Mouse (Mus musculus) forebrain, embryonic 14.5 days (tissue): ENCODE measurements at regions not wholly inside any gene's neighbourhood (a gene's known extent, or its start where the extent isn't known, plus 50 kb on each side); places are given as distances from the start of the nearest gene placed in this dataset.

Source experiments
- ATAC-seq: fragments of 200-750 bp; cut with Nextera tagmentation; 2 replicates; pipeline ENCODE4 v1.8.0; 2017; ENCODE audit warnings: mild to moderate bottlenecking, moderate library complexity
- DNase-seq: peaks from one replicate; pipeline ENCODE4 v3.0.0-alpha.2; 2015; ENCODE audit warnings: low spot score
- H3K27ac ChIP-seq: fragments of 300-500 bp; sonication (generic); 2 replicates; pipeline ENCODE4 v1.5.1; 2014; ENCODE audit warnings: low read depth, mild to moderate bottlenecking, control low read depth, low read length, moderate library complexity
- H3K27me3 ChIP-seq: fragments of 300-500 bp; sonication (generic); replicated peaks from 2 replicates; pipeline ENCODE4 v1.6.1; 2014; ENCODE audit warnings: low read length, control low read depth, mixed read lengths; ENCODE audit not compliant: control insufficient read depth, insufficient read depth
- H3K36me3 ChIP-seq: fragments of 300-500 bp; sonication (generic); 2 replicates; pipeline ENCODE4 v1.6.1; 2014; ENCODE audit warnings: low read length, control low read depth; ENCODE audit not compliant: control insufficient read depth, insufficient read depth
- H3K4me1 ChIP-seq: fragments of 300-500 bp; sonication (generic); 2 replicates; pipeline ENCODE4 v1.6.1; 2014; ENCODE audit warnings: antibody characterized with exemption, low read length, control low read depth; ENCODE audit not compliant: control insufficient read depth, insufficient read depth
- H3K4me2 ChIP-seq: fragments of 300-500 bp; sonication (generic); 2 replicates; pipeline ENCODE4 v1.6.1; 2014; ENCODE audit warnings: mild to moderate bottlenecking, control low read depth, low read length
- H3K4me3 ChIP-seq: fragments of 300-500 bp; sonication (generic); 2 replicates; pipeline ENCODE4 v1.5.1; 2014; ENCODE audit warnings: low read depth, low read length, control low read depth
- H3K9ac ChIP-seq: fragments of 300-500 bp; sonication (generic); 2 replicates; pipeline ENCODE4 v1.6.1; 2014; ENCODE audit warnings: mild to moderate bottlenecking, low read length, control low read depth, moderate library complexity
- H3K9me3 ChIP-seq: fragments of 300-500 bp; sonication (generic); replicated peaks from 2 replicates; pipeline ENCODE4 v1.6.1; 2016; ENCODE audit warnings: low read length, control low read depth, mixed read lengths; ENCODE audit not compliant: control insufficient read depth
- WGBS: fragments of 180-500 bp; shearing (Covaris S2); extraction: QIAGEN DNeasy Blood & Tissue Kit; methylation state at CpG from one replicate; pipeline ENCODE4 v1.1.7; 2014; 5-methylcytosine and 5-hydroxymethylcytosine counted together

GRCm38 (mm10) chr19:26447427-26448023 is 157.3 kb upstream of the Smarca2 start:
- Histone ChIP-seq H3K9me3 (no peaks in the 10 kb centered on the region), H3K27ac (no peak overlapping the region), H3K9ac (no peak overlapping the region), H3K4me3 (no peak overlapping the region), H3K4me1 (no peaks in the 10 kb centered on the region; the same call in 1 of the 2 replicates), H3K4me2 (no peak overlapping the region), H3K36me3 (no peaks in the 10 kb centered on the region), H3K27me3 (no peaks in the 10 kb centered on the region)
- ATAC-seq = peak; percentile 55; the same call in 1 of the 2 replicates
- WGBS = 60% methylated on average over 7 of the region's 7 CpGs
- DNase-seq = peak; percentile 59

- H3K9ac ChIP-seq = no peak overlapping the region
- no peak for ATAC-seq
- no peak overlapping the region for H3K4me2 ChIP-seq
- H3K4me1 ChIP-seq = peaks cover 12% of the 10 kb centered on the region
- 48% methylated on average over 4 of the region's 4 CpGs for WGBS
- no peaks in the 10 kb centered on the region for H3K36me3 ChIP-seq
- no peak overlapping the region for H3K4me3 ChIP-seq
- H3K9me3 ChIP-seq = no peaks in the 10 kb centered on the region
- DNase-seq = no peak
- H3K27me3 ChIP-seq = no peaks in the 10 kb centered on the region
- no peak overlapping the region for H3K27ac ChIP-seq
Measured at GRCm38 (mm10) chr19:26461712-26462111, 143.1 kb upstream of the Smarca2 start.

- ATAC-seq = 0 out of 2 replicates have a peak, but pooled peaks have one; percentile 11
Measured at GRCm38 (mm10) chr19:26465228-26465627, 139.6 kb upstream of the Smarca2 start.

GRCm38 (mm10) chr19:26466244-26466643 is 138.6 kb upstream of the Smarca2 start:
- peak overlapping the region; percentile 1; the same call in 1 of the 2 replicates for H3K27ac ChIP-seq
- WGBS = 32% methylated on average over 4 of the region's 4 CpGs

More at GRCm38 (mm10) chr19:26465228-26465627, 139.6 kb upstream of the Smarca2 start:
- Histone ChIP-seq H3K36me3 (no peaks in the 10 kb centered on the region), H3K9ac (no peak overlapping the region), H3K4me1 (peaks cover 20% of the 10 kb centered on the region), H3K4me2 (no peak overlapping the region), H3K27me3 (no peaks in the 10 kb centered on the region), H3K4me3 (no peak overlapping the region), H3K27ac (no peak overlapping the region), H3K9me3 (no peaks in the 10 kb centered on the region)
- WGBS = 51% methylated on average over 2 of the region's 2 CpGs
- DNase-seq = peak; percentile 68

GRCm38 (mm10) chr19:26467179-26467651 is 137.6 kb upstream of the Smarca2 start:
- H3K9ac ChIP-seq = peak overlapping the region; percentile 36; the same call in 1 of the 2 replicates
- ATAC-seq (peak; percentile 86), DNase-seq (peak; percentile 83)
- peak overlapping the region; percentile 61 for H3K27ac ChIP-seq
- H3K36me3 ChIP-seq = no peaks in the 10 kb centered on the region
- H3K4me1 ChIP-seq = peaks cover 20% of the 10 kb centered on the region
- H3K4me3 ChIP-seq = no peak overlapping the region
- 3% methylated on average over 5 of the region's 5 CpGs for WGBS
- peak overlapping the region; percentile 17; the same call in 1 of the 2 replicates for H3K4me2 ChIP-seq
- no peaks in the 10 kb centered on the region for H3K27me3 ChIP-seq
- no peaks in the 10 kb centered on the region for H3K9me3 ChIP-seq

More at GRCm38 (mm10) chr19:26466244-26466643, 138.6 kb upstream of the Smarca2 start:
- Histone ChIP-seq H3K9ac (no peak overlapping the region), H3K36me3 (no peaks in the 10 kb centered on the region), H3K4me1 (peaks cover 20% of the 10 kb centered on the region), H3K4me2 (no peak overlapping the region), H3K27me3 (no peaks in the 10 kb centered on the region), H3K9me3 (no peaks in the 10 kb centered on the region), H3K4me3 (no peak overlapping the region)
- ATAC-seq (no peak), DNase-seq (peak; percentile 31)

- DNase-seq (no peak), ATAC-seq (no peak)
- WGBS = 88% methylated on average over 1 of the region's 1 CpGs
Measured at GRCm38 (mm10) chr19:26472659-26473058, 132.2 kb upstream of the Smarca2 start.

GRCm38 (mm10) chr19:26473211-26473610 is 131.6 kb upstream of the Smarca2 start:
- 86% methylated on average over 3 of the region's 3 CpGs for WGBS
- H3K9me3 ChIP-seq = no peaks in the 10 kb centered on the region
- H3K27me3 ChIP-seq = no peaks in the 10 kb centered on the region

More at GRCm38 (mm10) chr19:26472659-26473058, 132.2 kb upstream of the Smarca2 start:
- Histone ChIP-seq H3K9me3 (no peaks in the 10 kb centered on the region), H3K36me3 (no peaks in the 10 kb centered on the region), H3K27ac (no peak overlapping the region), H3K27me3 (no peaks in the 10 kb centered on the region), H3K9ac (no peak overlapping the region), H3K4me2 (no peak overlapping the region), H3K4me3 (no peak overlapping the region), H3K4me1 (peaks cover 1% of the 10 kb centered on the region)

GRCm38 (mm10) chr19:26475197-26475596 is 129.7 kb upstream of the Smarca2 start:
- Histone ChIP-seq H3K4me3 (no peak overlapping the region), H3K9ac (no peak overlapping the region), H3K4me1 (peaks cover 15% of the 10 kb centered on the region), H3K27ac (no peak overlapping the region), H3K9me3 (no peaks in the 10 kb centered on the region), H3K36me3 (no peaks in the 10 kb centered on the region), H3K27me3 (no peaks in the 10 kb centered on the region), H3K4me2 (no peak overlapping the region)
- DNase-seq (no peak), ATAC-seq (no peak)
- WGBS = 56% methylated on average over 2 of the region's 2 CpGs

More at GRCm38 (mm10) chr19:26473211-26473610, 131.6 kb upstream of the Smarca2 start:
- DNase-seq (no peak), ATAC-seq (no peak)
- Histone ChIP-seq H3K9ac (no peak overlapping the region), H3K4me1 (peaks cover 6% of the 10 kb centered on the region), H3K4me3 (no peak overlapping the region), H3K36me3 (no peaks in the 10 kb centered on the region), H3K4me2 (no peak overlapping the region), H3K27ac (no peak overlapping the region)

- Histone ChIP-seq H3K4me2 (no peak overlapping the region), H3K27ac (no peak overlapping the region), H3K9ac (no peak overlapping the region), H3K4me1 (peaks cover 15% of the 10 kb centered on the region), H3K9me3 (no peaks in the 10 kb centered on the region), H3K36me3 (no peaks in the 10 kb centered on the region), H3K4me3 (no peak overlapping the region), H3K27me3 (no peaks in the 10 kb centered on the region)
- WGBS = 50% methylated on average over 2 of the region's 2 CpGs
- DNase-seq (no peak), ATAC-seq (peak; percentile 40; the same call in 1 of the 2 replicates)
Measured at GRCm38 (mm10) chr19:26475754-26476153, 129.1 kb upstream of the Smarca2 start.
